Mouse (Mus musculus): ENCODE results near the gene Ndufa6.
"Not testable (repeated sequence)": the region's sequence is repeated elsewhere in the genome, so short reads cannot be mapped to it uniquely, and the experiment has no call there.

Gene Ndufa6

DNA sequence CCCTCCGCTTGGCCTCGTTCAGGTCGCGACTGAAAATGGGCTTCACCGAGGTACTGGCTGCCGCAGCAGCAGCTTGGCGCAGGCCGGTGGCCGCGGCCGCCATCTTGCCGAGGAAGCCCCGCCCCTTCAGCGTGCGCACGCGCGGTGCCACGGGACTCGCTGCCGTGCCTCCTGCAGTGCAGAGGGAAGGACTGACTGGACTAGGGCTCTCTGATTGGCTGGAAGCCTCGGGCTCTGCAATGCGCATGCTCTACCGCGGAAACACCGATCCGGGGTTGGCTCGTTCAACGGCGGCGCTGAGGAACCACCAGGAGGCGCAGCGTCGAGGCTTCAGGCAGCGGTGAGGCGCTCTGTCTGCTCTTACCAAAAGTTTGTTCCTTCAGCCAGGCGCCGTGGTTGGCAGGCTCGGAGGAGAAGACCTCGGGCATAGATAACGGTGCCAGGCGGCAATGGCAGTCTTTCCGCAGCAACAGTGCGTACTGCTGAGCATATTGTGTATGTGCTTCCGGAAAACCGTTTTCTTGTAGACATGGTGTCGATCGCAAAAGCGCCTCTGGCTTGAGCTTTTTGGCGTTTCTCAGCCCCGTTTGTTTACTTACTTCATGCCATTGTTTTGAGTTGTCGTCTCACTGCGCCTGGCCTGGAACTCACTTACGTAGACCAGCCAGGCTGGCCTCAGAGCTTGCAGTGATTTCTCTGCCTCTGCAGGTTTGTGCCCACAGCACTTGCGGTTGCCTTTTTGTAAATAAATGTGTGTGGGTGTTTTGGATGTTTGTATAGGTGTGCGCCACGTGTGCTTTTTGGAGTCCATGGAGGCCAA is at the start of gene Ndufa6:
TSS of gene Ndufa6 (minus strand) at position 197 of the 820 bp plus-strand sequence.
- DNase-seq (ENCODE audit: low spot score) = peak; percentile 93

DNA sequence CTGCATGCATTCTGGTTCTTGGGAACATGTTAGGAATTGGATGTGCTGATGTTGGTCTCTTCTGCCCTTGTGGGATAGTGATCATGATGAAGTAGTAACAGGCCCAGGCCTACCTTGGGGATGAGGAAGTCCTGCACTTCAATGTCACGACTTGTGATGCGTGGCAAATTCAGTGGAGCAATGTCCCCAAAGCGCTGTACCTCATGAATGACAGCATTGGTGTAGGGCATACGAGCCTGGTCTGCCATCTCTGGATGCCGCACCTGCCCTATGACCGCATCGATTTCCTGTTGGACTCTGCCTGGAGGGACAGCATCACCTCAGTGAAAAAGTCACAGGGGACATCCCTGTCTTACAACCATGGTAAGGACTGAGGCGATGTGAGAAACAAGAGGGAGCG is 49.5 kb upstream of the Ndufa6 start:
- DNase-seq (ENCODE audit: low spot score) = no peak

DNA sequence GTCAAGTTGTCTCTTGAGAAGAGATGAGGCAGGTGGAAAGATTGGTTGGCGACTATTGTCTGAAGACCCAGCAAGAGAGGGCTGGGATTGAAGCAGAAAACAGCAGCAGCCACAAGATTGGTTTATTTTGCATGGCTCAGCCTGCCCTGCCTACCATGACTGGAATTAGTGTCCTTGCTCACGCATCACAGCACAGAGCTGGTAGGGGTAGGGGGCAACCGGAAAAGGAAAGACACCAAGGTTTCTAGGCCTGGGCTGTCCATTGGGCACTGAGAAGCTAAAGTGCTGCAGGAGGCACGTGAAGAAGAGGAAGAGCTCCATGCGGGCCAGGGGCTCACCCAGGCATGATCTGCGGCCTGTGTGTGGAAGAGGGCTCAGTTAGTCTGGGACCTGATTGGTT is 48.6 kb upstream of the Ndufa6 start:
- DNase-seq (ENCODE audit: low spot score) = no peak

DNA sequence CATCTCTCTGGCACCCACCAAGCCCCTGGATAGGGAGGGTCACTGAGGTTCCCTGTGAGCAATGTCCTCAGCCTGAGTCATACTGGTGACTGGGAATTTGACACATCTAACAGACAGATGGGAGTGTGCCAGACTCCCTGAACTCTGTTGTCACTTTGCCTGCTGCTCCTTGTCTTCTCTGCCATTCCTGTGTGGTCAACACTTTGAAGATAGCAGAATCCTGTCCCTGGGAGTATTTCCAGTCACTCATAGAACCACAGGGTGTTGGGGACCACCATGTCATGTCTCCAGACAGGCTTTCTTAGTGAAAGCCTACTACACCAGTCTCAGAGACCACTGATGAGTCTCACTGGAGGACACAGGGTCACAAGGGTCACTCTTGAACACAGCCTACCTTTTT is 48.0 kb upstream of the Ndufa6 start:
- no peak for DNase-seq (ENCODE audit: low spot score)

DNA sequence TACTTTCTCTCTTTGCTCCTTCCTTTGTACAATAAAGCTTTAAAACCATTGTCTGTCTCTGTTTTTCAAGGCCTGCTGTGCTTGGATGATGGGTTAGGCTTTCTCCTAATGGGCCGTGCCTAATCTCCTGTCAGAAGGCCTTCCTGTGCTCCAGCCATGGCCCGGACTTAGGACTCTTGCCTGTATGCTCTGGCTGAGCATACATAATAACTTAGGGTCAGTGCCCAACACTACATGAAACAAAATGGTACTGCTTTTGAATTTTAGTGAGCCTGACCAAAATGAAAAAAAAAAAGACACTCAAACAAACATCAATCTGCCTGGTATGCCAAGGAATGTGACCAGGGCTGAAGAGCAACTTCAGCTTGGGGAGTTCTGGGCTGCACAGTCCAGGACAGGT is 47.4 kb upstream of the Ndufa6 start:
- no peak for DNase-seq (ENCODE audit: low spot score)

DNA sequence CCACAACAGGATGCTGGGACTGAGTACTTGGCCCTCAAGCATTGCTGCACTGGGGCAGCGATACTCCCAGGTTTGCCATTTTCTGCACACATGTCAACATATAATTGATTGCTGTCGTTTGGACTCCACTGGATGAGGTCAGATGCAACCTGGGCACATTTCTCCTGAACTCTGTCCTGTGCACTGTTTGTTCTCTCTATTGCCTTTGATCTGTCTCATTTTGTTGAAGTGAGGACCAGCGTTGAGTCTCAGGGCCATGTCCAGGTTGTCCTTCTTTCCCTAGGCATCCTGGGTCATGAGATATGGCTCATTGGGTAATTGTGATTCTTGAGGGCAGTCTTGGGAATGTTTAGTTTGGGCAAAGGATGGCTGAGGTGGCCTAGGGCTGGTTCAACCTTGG is 41.8 kb upstream of the Ndufa6 start:
- DNase-seq (ENCODE audit: low spot score) = not testable (repeated sequence)

DNA sequence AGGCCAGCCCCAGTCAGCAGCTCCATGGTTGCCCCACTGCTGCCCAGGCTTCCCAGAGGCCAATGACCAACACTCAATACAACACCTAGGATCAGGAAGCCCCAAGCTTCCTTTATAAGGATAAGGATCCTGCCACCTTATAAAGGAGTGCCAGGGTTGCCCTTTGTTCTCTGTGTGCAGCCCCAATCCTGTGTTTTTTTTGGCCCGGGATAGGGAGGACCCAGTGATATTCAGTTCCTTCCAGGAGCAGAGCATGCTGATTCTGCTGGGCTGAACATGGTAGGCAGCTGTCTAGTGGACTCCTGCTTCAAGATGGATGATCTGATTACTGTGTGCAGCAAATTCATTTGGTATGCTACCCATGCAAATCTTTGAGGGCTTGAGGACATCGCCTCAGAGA is 39.8 kb upstream of the Ndufa6 start, which contains the start of gene Cyp2d11:
TSS of gene Cyp2d11 (minus strand) at position 101 of the 400 bp plus-strand sequence.
- DNase-seq (ENCODE audit: low spot score) = not testable (repeated sequence)

DNA sequence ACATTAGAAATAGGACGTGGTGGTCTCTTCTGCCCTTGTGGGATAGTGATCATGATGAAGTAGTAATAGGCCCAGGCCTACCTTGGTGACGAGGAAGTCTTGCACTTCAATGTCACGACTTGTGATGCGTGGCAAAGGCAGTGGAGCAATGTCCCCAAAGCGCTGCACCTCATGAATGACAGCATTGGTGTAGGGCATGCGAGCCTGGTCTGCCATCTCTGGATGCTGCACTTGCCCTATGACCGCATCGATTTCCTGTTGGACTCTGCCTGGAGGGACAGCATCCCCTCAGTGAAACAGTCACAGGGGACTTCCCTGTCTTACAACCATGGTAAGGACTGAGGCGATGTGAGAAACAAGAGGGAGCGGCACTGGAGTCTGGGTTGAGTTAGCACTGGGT is 35.8 kb upstream of the Ndufa6 start:
- not testable (repeated sequence) for DNase-seq (ENCODE audit: low spot score)

DNA sequence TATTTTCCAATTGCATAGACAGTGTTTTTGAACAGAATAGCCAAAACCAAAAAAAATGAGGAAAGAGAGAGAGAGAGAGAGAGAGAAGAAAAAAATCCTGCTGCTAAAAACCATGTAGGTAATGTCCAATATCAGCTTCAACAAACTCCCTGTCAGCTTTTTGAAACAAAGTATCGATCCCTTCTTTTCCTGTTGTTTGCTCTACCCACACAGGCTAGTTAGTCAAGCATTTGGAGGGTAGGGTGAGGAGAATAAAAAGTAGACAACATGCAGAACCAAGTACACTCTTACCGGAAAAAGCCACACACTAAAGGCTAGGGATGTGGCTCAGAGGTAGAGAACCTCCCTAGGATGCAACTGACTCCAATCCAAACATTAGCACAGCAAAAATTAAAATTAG is 31.6 kb upstream of the Ndufa6 start:
- no peak for DNase-seq (ENCODE audit: low spot score)

DNA sequence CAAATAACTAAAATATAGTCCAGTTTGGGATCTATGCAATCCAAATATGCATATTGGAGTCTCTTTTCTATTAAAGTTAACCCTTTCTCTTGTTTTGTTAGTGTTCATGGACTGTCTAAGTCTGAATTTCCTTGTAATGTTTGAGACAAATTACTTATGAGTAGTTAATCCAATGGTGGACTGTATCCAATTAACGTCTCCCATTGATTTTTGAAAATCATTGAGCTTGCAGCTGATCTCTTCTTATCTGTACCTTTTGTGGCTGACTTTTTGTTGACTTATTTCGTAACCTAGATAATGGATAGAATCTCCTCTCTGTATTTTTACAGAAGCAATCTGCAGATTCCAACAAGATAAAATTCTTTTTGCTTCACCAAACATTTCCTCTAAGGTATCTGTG is 28.3 kb upstream of the Ndufa6 start:
- DNase-seq (ENCODE audit: low spot score) = no peak

DNA sequence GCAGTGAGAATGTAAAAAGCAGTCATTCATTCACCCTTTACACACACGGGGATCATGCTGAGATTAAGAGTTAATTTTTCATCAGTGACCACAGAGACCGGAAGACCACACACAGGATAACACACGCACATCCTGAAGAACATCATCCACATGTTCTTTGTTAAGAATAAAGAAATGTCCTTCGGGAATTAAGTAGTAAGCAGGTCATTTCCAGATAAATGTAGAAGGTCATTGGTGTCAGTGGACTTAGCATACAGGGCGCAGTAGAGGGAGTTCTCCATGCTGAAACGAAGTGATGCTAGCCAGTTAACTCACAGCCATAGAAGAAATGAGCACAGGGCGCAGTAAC is 26.6 kb upstream of the Ndufa6 start:
- DNase-seq (ENCODE audit: low spot score) = no peak

DNA sequence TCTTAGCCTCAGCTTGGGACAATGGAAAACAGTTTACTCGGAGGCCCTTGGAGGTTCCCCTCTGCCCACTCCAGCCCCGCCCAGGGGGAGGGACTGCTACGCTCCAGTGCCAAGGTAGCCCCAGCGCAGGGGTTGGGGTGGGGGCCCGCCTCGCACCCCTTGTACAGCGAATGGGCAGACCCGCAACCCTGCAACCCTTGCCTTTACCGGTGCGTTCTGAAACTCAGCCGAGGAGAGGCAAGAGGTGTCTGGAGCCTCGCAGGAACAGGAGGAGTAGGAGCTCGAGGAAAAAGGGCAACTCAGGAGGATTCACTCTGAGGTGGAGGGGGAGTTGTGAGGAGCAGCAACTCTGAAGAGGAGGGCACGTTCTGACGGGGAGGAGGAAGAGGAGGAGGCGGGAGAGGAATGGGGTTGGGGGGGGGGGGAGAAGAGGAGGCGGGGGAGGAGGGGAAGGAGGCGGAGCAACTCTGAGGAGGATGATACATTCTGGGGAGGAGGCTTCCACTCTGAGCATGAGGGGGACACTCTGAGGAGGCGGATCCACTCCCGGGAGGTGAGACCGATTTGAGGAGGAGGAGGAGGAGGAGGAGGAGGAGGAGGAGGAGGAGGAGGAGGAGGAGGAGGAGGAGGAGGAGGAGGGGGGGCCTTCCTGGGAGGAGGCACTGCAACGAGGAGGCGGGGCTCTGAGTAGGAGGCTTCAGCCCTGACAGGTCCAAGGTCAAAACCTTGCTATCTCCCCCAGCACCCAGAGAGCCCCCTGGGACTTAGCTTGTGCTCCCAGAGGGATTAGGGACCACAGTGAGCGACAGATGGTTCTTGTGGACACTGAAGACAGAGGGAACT is 26.0 kb upstream of the Ndufa6 start, which contains the start of gene Cyp2d22:
TSS of gene Cyp2d22 (minus strand) at position 390 of the 843 bp plus-strand sequence.
- DNase-seq (ENCODE audit: low spot score) = peak; percentile 39

DNA sequence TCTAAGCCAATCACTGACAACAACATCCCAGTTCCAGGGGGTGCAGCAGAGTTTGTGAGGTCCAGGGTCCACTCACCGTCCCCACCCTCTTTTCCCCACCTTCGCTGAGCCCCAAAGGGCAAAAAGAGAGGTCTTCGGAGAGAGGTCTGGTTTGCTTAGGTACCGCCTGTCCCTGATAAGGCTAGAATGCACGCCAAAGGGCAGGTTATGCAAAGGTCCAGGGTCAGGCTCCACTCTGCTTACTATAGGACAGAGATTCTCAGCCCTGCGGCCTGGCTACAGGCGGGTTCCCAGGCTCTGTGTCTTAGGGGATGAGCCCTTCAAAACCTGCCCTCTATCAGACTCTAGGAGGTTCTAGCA is 25.4 kb upstream of the Ndufa6 start:
- no peak for DNase-seq (ENCODE audit: low spot score)

DNA sequence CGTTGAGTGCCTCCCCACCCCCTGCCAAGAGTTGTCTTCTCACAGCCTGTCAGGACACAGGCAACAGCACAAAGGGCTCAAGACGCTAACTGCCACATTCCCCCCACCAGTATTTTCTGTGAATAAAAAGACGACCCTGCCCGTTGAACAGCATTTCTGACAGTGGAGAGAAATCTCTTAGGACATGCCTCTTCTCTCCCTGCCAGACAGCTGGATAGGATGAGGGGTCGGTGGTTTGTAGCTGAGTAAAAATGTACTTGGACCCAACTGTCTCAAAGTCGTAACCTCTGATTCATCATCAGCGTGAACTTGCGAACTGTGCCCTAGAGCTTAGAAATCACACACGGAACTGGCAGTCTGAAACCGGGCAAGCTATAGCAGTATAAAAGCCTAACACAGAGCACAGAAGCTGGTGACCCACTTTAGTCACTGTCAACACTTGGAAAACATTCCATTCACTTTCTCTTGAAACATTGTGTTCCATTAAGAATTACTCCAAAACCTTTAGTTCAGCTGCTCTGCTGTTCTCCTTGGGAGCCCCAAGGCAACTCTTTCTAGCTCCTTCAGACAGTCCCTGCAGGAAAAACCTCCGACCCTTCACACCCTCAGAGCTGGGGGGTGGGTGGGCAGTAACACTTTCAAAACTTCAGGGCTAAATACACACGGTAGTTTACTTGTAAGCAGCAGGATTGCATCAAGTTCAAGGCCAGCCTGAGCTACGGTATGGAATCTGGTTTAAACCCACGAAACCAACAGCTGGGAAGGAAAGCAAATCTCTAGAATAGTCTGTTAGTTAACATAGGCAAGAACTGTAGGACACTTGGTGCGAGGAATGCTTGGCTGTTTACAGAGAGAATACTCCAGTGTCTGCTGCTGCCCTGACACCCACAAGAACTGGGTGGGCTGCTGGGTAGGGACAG is 24.4 kb upstream of the Ndufa6 start:
- DNase-seq (ENCODE audit: low spot score) = no peak

DNA sequence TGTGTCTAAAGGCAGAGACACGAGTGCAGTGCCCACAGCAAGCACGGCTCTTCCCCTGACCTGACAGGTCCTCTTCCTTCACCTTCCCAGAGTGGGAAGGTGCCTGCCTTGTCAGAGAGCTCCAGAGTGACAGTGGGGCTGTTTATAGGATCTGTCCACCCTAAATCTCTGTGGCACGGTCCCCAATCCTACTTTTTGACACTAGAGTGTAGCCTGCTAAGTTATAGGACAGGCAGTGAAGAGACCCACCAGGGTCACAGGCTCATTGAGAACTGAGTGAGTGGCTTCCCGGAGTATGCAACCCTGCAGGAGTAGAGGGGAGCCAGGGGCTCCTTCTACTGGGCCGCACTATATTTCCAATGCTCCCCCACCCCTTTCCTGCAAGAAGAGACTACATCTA is 23.6 kb upstream of the Ndufa6 start:
- DNase-seq (ENCODE audit: low spot score) = no peak

DNA sequence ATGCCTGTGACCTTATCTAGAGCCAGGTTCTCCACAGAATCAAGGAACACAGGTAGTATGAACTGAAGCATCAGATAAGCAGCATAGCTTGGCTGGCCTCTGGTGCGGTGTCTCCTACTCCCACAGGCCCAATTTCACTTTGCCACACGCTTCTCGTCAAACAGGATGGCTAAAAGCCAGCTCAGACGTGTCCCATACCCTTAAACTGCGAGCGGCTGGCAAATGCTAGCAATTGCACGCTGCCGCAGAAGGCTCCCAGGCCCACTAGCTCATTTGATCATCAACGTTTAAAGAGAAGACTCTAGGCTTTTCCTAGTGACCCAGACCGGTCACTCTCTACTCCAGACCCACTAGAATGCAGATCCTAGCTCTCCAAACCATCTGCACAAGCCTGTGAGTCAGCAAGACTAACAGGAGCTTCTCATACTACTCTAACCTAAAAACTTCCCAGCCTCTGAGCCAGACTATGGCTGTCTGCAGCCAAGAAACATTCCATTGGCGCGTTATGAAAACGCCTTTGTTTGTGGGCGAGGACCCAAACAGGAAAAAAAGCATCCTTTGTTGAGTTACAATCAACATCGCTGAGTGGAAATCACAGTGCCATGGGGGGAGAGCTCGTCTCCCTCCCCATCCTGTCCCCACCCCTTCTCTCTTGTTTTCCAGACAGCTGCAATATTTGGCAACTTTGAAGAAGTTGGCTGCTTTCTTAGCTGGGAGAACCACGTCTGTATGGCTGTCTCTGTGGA is 22.4 kb upstream of the Ndufa6 start:
- no peak for DNase-seq (ENCODE audit: low spot score)

DNA sequence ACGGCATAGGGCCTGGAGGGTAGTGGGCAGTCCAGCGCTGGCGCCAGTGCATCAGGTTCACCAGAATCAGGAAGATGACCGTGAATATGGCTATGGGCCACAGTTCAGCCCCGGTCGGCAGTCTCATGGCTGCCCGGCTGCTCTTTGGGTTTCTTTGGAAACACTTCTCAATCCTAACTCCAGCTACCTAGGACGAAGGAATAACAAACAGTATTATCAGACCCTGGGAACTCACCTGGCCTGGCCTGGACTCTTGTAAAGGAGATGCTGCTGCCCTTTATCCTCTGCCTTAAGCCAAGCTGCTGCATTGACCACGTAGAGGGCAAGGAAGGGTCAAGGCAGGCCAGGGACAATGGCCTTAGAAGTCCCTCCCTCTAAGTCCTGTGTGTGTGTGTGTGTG is 21.7 kb upstream of the Ndufa6 start:
- no peak for DNase-seq (ENCODE audit: low spot score)

DNA sequence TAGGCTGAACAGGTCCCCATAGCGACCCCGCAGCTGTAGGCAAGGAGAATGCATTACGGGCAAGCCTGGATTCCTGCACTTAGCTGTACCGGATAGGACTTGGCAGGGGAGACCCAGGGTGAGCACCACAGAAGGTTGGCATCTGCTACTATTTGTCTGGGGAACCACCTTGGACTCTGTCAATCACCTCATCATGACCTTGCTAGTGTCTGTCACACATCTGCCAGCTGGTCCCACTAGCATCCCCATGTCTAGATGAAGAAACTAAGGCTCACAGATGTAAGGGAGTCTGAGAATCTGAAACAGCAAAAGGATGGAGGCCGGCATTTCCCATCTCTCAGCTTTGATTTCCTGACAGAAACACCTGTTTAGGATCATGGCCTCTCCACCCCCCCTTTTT is 20.3 kb upstream of the Ndufa6 start:
- no peak for DNase-seq (ENCODE audit: low spot score)

DNA sequence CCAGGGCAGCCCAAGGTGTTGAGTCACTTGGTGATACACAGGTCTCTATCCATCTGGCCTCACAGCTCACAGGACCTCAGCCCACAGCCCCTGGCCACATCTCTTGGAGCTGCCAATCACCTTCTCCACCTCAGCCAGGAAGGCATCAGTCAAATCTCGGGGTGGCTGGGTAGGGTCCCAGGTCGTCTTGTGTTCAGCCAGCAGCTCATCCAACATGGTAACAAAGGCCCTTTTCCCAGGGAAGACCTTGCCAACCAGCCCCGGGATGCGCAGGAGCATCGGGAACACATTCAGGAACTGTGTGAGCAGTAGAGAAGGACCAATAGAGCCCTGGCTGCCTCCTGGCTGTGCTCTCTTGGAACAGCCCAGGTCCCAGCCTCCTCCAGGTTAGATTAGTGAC is 18.9 kb upstream of the Ndufa6 start:
- no peak for DNase-seq (ENCODE audit: low spot score)

DNA sequence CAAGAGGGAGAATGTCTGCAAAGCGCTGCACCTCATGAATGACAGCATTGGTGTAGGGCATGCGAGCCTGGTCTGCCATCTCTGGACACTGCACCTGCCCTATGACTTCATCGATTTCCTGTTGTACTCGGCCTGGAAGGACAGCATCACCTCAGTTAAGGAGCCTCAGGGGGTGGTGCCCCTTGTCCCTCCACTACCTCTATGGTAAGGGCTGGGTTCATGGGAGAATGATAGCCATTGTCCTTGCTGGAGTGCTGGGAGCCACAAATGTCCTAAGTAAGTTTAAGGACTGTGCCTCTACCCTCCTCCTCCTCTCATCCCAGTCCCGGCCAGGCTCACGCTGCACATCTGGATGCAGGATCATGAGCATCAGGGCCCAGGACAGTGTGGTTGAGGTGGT is 18.3 kb upstream of the Ndufa6 start:
- no peak for DNase-seq (ENCODE audit: low spot score)

DNA sequence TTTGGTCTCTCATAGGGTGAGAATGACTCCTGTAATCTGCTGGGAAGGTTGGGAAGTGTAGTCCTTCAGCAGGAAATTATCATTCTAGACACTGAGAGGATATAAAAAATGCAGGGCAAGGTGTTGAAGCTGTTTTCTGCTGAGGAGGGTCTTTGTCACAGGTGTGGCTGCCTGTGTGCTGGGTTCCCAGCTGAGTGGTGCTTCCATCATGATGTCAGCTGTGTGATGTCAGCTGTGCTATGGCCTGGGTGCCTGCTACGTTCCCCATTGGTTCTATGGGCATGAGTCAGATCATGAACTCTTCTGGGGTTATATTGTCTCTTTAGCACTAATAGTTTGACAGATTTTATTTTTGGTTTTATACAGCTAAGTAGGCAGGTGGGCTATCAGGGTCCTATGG is 14.7 kb upstream of the Ndufa6 start:
- DNase-seq (ENCODE audit: low spot score) = no peak

DNA sequence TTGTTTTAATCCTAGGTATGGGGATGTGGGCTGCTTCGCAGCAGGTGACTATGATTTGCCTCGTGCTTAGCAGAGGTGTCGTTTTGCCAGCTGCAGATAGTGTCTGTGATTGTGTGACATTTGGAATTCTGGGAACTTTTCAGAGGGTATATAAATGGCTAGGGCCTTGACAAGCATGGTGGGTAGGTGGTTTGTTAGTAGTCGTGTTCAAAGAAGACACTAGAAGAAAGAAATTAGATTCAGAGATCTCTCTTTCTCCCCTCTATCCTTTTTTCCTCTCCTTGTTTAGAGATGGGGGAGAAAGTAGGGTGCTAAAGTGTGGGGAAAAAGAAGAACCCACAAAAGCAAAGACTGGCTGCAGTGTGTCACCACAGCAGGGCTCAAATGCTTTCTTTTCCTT is 14.0 kb upstream of the Ndufa6 start:
- no peak for DNase-seq (ENCODE audit: low spot score)

All from ovary, postnatal 14 days (tissue).